Mouse (Mus musculus) olfactory bulb, adult 2 months (tissue): ENCODE results near the gene Prkn.

ENCODE experiments used
- CTCF ChIP-seq: fragments of 200-500 bp; IDR thresholded peaks from 2 replicates; pipeline ENCODE4 v1.5.1; 2012; ENCODE audit warnings: low read depth, mild to moderate bottlenecking, low read length, moderate library complexity; ENCODE audit not compliant: insufficient read depth
- POLR2A ChIP-seq: fragments of 200-500 bp; IDR thresholded peaks from 2 replicates; pipeline ENCODE4 v1.6.1; 2012; ENCODE audit warnings: mild to moderate bottlenecking, low read depth, low read length, moderate library complexity; ENCODE audit not compliant: insufficient read depth

DNA sequence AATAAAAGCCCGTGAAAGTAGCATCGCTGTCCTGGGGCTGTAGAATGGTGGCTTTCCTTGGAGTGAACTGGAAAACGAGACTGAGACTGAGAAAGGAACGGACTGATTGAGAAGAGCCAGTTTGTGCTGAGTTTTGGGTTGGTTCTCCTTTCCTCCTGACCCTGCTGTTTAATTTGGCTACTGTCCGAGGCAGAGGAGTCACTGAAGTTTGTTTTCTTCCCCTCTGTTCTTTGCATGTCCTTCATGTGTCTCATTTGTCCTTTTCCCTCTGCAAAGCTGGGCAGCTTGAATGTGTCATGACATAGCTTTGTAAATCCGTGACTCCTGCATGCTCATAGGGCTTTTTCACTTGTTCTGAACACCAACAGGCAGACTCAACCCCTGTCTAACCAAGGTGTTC lies 249.2 kb downstream of the Prkn start:
- TF ChIP-seq POLR2A (no peak), CTCF (no peak)
